Mouse (Mus musculus): ENCODE measurements around the gene Morc2a.
"Not testable (repeated sequence)": the region's sequence is repeated elsewhere in the genome, so short reads cannot be mapped to it uniquely, and the experiment has no call there.

Gene Morc2a

GRCm38 (mm10) chr11:3648964-3649841 is at the start of gene Morc2a:
Gene Morc2a (plus strand): TSS chr11:3649191.
- POLR2A ChIA-PET = interaction anchor here (0.5 to 4.8 kb wide), 208 partner anchors 8 to 1062 kb away, joined by 3 to 82 read pairs (median 6); partner anchors contain the start of genes Drg1 (in 3 of the 4), Pes1 (in 3 of the 4), Rnf185 (in 3 of the 4) and Selenom (in 3 of the 4)
- CTCF ChIA-PET = interaction anchor here (0.5 to 2.2 kb wide), 15 partner anchors 8 to 196 kb away, joined by 3 to 9 read pairs (median 4); no protein-coding TSS in a partner anchor

DNA sequence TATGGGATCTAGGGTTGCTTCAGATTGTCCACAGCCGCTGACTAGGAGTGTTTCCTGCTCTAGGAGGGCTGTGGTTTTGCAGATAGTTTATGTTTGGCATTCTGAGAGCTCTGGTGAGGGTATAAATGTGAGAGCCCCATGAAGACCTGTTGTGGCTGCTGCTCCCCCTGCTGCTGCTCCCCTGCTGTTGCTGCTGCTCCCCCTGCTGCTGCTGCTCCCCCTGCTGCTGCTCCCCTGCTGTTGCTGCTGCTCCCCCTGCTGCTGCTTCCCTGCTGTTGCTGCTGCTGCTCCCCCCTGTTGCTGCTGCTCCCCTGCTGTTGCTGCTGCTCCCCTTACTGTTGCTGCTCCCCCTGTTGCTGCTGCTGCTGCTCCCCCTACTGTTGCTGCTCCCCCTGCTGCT is 47.0 kb upstream of the Morc2a start:
- POLR2A ChIA-PET = interaction anchor here in 2 of 4 experiments (0.7 to 1.3 kb wide), 2 partner anchors 63 to 73 kb away, joined by 4 read pairs; no protein-coding TSS in a partner anchor
- CTCF ChIA-PET = interaction anchor here in 3 of 4 experiments (1.0 to 1.9 kb wide), 3 partner anchors 66 to 67 kb away, joined by 3 to 7 read pairs (median 3); no protein-coding TSS in a partner anchor

DNA sequence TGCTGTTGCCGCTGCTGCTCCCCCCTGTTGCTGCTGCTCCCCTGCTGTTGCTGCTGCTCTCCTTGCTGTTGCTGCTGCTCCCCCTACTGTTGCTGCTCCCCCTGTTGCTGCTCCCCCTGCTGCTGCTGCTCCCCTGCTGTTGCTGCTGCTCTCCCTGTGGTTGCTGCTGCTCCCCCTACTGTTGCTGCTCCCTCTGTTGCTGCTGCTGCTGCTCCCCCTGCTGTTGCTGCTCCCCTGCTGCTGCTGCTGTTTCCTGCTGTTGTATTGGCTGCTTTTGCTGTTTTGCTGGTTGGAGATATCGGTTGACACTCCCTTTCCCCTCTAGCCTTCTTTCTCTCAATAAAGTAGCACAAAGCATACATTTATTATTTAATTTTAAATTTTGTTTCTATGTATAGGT is 46.3 kb upstream of the Morc2a start:
- CTCF ChIA-PET, POLR2A ChIA-PET: not testable (repeated sequence)

- ChIA-PET POLR2A (interaction anchor here (0.6 to 1.6 kb wide), 11 partner anchors 9 to 502 kb away, joined by 3 to 6 read pairs (median 3); partner anchors contain the start of gene Tcn2 (in 1 of the 4)), CTCF (interaction anchor here in 3 of 4 experiments (0.6 kb wide), 3 partner anchors 14 to 364 kb away, joined by 3 to 7 read pairs (median 5); no protein-coding TSS in a partner anchor)
Measured at GRCm38 (mm10) chr11:3606456-3606855, 42.5 kb upstream of the Morc2a start.

- CTCF ChIA-PET = interaction anchor here in 2 of 4 experiments (0.6 to 0.8 kb wide), 3 partner anchors 77 to 118 kb away, joined by 3 read pairs; no protein-coding TSS in a partner anchor
- POLR2A ChIA-PET = interaction anchor here in 2 of 4 experiments (1.9 to 3.9 kb wide), 3 partner anchors 10 to 33 kb away, joined by 7 to 28 read pairs (median 25); partner anchors contain the start of gene Morc2a (in 2 of the 2)
Measured at GRCm38 (mm10) chr11:3615576-3615975, 33.4 kb upstream of the Morc2a start.

DNA sequence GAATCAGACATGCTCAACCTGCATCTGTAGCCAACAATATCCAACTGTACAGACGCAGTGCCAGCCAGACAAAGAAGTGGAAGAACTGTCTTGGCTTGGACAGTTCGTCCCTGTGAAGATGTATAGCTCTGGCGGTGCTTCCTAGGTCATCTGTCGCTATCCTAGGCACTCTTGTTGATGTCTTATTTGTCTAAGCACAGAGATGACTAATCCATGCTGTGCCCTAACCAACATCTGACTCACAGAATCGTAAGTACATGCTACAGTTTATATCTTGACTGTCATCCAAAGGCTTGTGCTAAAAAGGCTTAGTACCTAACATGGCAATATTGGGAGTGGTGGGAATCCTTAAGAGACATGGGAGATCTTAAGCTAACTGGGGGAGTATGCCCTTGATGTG is 26.2 kb upstream of the Morc2a start:
- CTCF ChIA-PET = interaction anchor here in 1 of 4 experiments (1.3 kb wide), 1 partner anchor 148 kb away, joined by 3 read pairs; no protein-coding TSS in a partner anchor
- POLR2A ChIA-PET = interaction anchor here in 3 of 4 experiments (0.8 to 3.0 kb wide), 5 partner anchors 16 to 87 kb away, joined by 4 to 12 read pairs (median 6); partner anchors contain the start of gene Morc2a (in 3 of the 3)

DNA sequence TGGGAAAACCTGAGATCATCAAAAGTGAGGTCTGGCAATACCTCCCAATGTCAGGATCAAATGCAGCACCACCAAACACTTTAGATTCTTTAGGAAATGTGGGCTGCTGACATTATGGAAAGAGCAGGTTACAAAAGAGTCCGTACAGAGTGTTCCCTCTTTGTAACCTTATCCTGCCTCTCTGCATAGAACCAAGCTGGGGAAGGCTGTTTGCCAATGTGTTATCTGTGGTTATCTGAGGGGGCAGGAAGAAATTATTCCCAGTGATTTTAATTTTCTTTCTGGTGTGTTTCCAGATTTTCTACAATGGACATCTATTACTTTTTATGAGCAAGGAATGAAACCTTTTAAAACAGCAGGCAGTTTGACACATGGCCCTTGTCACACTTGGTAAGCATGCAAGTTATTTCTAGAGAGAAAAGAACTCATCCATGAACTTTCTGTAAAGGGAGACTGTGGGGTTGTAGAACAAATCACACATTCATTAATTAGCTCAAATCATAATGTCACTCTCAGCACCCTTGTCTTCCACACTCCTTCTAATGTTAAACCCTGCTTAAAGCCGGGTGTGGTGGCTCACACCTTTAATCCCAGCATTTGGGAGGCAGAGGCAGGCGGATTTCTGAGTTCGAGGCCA is 24.5 kb upstream of the Morc2a start:
- POLR2A ChIA-PET = interaction anchor here in 2 of 4 experiments (0.6 to 3.0 kb wide), 3 partner anchors 24 to 659 kb away, joined by 3 to 12 read pairs (median 6); partner anchors contain the start of gene Morc2a (in 1 of the 2)

DNA sequence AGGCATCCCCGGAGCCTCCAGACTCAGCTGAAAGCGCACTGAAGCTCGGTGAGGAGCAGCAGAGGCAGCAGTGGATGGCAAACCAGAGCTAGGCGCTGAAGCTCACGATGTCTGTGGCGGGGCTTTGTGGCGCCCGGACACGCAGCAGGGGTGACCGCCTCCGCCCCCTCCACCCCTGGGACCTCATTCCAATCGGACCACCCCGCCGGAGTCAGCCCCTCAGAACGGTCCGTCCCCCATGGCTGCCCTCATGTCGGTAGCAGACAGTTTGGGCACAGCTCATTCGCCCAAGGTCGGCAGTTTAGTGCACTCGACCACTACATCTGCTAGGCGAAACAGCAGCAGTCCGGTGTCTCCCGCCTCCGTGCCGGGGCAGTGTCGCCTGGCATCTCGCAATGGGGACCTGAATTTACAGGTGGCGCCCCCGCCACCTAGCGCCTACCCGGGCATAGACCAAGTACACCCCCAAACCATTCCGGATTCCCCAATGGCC is 19.9 kb upstream of the Morc2a start:
- POLR2A ChIA-PET = interaction anchor here in 3 of 4 experiments (0.7 to 3.7 kb wide), 13 partner anchors 9 to 112 kb away, joined by 3 to 24 read pairs (median 4); partner anchors contain the start of gene Morc2a (in 3 of the 3)
- CTCF ChIA-PET = interaction anchor here in 3 of 4 experiments (0.5 to 1.3 kb wide), 7 partner anchors 19 to 234 kb away, joined by 3 to 5 read pairs (median 4); partner anchors contain the start of genes Morc2a (in 1 of the 3), Osbp2 (in 1 of the 3) and Selenom (in 1 of the 3)

More for the DNA sequence above, 24.5 kb upstream of the Morc2a start:
- CTCF ChIA-PET = interaction anchor here in 2 of 4 experiments (0.7 to 1.4 kb wide), 3 partner anchors 24 to 177 kb away, joined by 3 to 4 read pairs (median 4); partner anchors contain the start of gene Morc2a (in 1 of the 2)

- CTCF ChIA-PET = interaction anchor here in 2 of 4 experiments (1.0 to 1.1 kb wide), 2 partner anchors 98 to 247 kb away, joined by 3 to 4 read pairs; no protein-coding TSS in a partner anchor
- POLR2A ChIA-PET = interaction anchor here in 2 of 4 experiments (0.7 to 2.2 kb wide), 5 partner anchors 9 to 110 kb away, joined by 3 to 17 read pairs (median 9); partner anchors contain the start of gene Morc2a (in 2 of the 2)
Measured at GRCm38 (mm10) chr11:3633269-3633668, 15.7 kb upstream of the Morc2a start.

DNA sequence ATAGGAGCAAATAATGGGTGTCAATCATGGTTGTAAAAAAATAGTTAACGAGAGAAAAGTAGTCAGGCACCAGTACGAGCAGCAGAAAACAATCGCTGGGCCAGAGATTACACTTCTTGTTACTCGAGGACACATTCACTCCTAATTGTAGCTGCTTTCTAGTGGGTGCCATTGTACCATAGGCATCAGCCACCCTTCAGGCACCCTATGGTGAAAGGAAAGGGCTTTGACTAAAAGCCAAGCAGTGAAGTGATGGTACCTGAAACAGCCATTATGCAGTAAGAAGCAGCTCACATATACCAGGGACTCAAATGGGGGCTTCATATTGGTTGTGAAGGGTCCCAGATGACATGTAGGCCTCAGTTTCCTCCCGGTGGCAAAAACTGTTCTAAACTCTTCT is 1.3 kb upstream of the Morc2a start:
- ChIA-PET CTCF (interaction anchor here (0.6 to 2.2 kb wide), 9 partner anchors 19 to 321 kb away, joined by 3 to 20 read pairs (median 5); no protein-coding TSS in a partner anchor), POLR2A (interaction anchor here (0.6 to 4.8 kb wide), 107 partner anchors 9 to 381 kb away, joined by 3 to 82 read pairs (median 8); partner anchors contain the start of genes Rnf185 (in 3 of the 4), Osbp2 (in 2 of the 4), Slc35e4 (in 2 of the 4) and 4921536K21Rik (in 1 of the 4))

- CTCF ChIA-PET = interaction anchor here (0.5 to 2.2 kb wide), 15 partner anchors 9 to 524 kb away, joined by 3 to 11 read pairs (median 4); no protein-coding TSS in a partner anchor
- POLR2A ChIA-PET = interaction anchor here (0.5 to 4.8 kb wide), 208 partner anchors 7 to 1063 kb away, joined by 3 to 82 read pairs (median 6); partner anchors contain the start of genes Drg1 (in 3 of the 4), Pes1 (in 3 of the 4), Rnf185 (in 3 of the 4) and Selenom (in 3 of the 4)
Measured at GRCm38 (mm10) chr11:3648305-3648963, 557 bp upstream of the Morc2a start.

DNA sequence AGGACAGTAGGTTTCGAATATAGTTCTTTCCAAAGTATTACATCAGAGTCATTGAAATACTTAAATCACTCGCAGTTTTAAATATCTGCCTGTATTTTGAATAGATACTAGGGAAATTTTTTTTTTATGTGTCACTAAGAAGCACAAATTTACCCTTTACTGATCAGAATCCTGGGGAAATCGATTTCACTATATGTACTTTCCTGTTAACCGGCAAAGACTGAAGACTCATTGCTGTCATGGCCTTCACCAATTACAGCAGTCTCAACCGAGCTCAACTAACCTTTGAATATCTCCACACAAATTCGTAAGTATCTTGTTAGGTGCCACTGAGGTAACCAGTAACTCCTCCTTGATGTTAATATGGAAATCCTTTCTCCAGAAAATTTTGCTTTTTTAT is 1.1 kb downstream of the Morc2a start:
- ChIA-PET POLR2A (interaction anchor here (0.7 to 4.8 kb wide), 58 partner anchors 9 to 457 kb away, joined by 3 to 82 read pairs (median 12); partner anchors contain the start of genes Drg1 (in 2 of the 4), Rnf185 (in 2 of the 4), Selenom (in 2 of the 4) and 4921536K21Rik (in 1 of the 4)), CTCF (interaction anchor here in 1 of 4 experiments (0.8 kb wide), 1 partner anchor 46 kb away, joined by 3 read pairs; no protein-coding TSS in a partner anchor)

DNA sequence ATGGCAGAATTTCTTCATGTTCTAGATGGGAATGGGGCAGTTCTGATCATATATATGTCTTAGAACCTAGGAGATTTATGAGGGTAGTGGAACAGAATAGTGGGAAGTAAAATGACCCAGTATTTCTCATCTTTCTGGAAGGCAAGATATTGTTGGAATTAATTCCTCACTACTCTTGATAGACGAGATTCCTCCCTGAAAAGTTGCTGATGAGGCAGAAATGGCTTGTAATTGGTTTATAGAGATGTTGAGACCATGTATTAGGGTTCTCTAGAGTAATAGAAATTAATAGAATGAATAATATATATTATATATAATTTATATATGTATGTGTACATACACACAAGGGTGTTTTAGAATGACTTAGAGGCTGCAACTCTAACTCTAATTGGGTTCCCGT is 13.0 kb downstream of the Morc2a start:
- ChIA-PET CTCF (no interaction called here), POLR2A (interaction anchor here in 2 of 4 experiments (2.6 to 3.9 kb wide), 2 partner anchors 13 kb away, joined by 23 to 32 read pairs; partner anchors contain the start of gene Morc2a (in 2 of the 2))

GRCm38 (mm10) chr11:3667506-3667905 is 18.5 kb downstream of the Morc2a start:
- CTCF ChIA-PET = no interaction called here
- POLR2A ChIA-PET = interaction anchor here in 2 of 4 experiments (2.8 to 8.3 kb wide), 2 partner anchors 18 to 19 kb away, joined by 16 to 82 read pairs; partner anchors contain the start of gene Morc2a (in 2 of the 2)

DNA sequence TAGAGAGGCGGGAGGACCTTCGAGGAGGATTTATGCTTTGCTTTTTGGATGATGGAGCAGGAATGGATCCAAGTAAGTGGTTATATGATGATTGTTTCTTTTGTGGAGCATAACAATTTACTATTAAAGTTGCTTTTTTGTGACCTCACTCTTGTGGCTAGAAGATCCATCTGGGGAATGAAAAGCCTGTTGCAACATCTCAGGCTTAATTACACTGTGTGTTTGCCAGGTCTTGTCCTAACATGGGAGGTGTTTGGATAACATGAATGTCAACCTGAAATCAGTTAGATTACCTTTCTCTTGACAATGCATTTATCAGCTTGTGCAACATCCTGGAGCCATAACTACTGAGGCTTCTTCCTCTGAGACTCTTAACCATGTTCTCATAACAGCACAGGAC is 19.8 kb downstream of the Morc2a start:
- POLR2A ChIA-PET = interaction anchor here in 2 of 4 experiments (1.2 to 8.3 kb wide), 5 partner anchors 8 to 20 kb away, joined by 3 to 82 read pairs (median 16); partner anchors contain the start of gene Morc2a (in 2 of the 2)
- CTCF ChIA-PET = interaction anchor here in 1 of 4 experiments (0.6 kb wide), 1 partner anchor 168 kb away, joined by 3 read pairs; no protein-coding TSS in a partner anchor

DNA sequence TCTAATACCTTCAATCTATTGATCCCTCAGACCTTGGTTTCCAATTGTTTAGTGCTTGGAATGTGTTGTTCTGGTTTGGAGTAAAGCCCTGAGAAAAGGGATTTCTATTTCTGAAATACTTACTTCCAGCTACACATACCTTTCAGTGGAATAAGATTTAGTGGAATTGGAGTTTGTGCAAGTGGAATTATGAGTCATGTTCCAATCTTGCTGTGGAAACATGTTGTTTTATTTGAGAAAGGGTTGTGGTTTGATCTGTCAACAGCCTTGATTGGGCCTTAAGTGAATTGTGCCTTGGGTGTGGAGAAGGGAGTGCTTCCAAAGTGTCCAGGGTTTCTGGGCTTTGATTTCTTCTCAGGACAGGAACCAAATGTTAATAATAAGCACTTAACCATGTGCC is 20.9 kb downstream of the Morc2a start:
- CTCF ChIA-PET = no interaction called here
- POLR2A ChIA-PET = interaction anchor here in 2 of 4 experiments (1.0 to 8.3 kb wide), 5 partner anchors 11 to 21 kb away, joined by 3 to 82 read pairs (median 3); partner anchors contain the start of gene Morc2a (in 2 of the 2)

Data from embryonic stem cell, embryonic (primary cell).